Mouse (Mus musculus): ENCODE results near the gene Kirrel3. TPM values are rescaled to one million over a fixed set of nuclear protein-coding genes. Genes with fewer than 3 reads are reported as not detected.

Kirrel3 gene
- total RNA-seq, 1 experiment from 2014 or later, result 1.2 TPM

DNA sequence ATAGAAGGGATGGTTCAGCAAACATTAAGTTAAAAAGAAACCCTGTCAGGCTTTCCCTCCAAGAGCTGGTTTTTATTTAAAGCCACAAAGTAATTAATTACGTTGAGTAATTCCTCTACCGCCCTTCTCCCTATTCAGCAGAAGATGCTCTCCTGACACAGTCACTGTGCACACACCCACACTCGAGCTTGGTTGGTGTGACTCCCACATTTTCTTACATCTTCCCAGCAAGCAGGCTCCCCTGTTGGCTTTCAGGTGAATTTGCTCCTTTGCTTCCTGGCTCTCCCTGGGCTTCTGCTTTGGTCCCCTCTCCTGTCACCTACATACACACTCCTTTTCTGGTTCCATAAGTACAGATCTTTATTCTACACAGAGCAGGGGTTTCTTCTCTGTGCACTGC is 203.7 kb downstream of the Kirrel3 start:
- DNase-seq, result no peak

- DNase-seq, result no peak
Observed at GRCm38 (mm10) chr9:34695646-34696045, 210.0 kb downstream of the Kirrel3 start.

DNA sequence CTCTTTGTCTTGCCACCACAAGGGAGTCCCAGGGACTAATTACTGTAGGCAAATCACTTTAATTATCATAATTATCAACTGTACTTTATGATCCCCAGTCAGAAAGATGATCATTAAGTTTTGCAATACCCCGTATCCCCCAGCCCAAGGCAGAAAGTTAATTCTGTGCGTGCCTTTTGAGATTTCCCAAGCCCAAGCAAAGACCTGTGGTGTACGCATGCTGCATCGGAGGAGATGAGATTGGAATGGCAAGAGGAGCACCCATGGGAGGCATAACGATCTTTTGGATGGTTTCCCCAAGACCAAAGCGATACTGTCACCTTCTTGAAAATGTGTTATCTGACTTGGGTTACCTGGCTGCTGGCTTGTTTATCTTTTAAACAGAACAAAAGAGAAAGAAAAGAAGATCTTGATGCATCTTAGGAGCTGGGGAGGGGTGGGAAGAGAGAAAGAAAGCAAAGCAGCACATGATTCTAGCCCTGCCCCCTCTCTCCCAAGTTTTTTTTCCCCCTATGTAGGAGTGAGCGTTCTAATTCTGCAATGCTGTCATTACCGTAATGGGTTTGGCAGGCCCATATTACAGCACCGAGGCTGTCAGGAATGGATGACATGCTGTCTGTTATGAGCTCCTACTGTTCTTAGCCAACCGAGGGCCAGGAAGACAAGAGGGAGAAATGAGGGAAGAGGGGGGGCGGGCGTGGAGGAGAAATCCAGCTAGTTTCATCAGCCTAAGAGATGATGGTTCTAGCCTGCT is 218.0 kb downstream of the Kirrel3 start:
- no peak for DNase-seq

GRCm38 (mm10) chr9:34704357-34704756 is 218.7 kb downstream of the Kirrel3 start:
- peak; percentile 11 for DNase-seq

- DNase-seq, result no peak
Observed at GRCm38 (mm10) chr9:34706350-34706873, 220.7 kb downstream of the Kirrel3 start.

GRCm38 (mm10) chr9:34708691-34709090 is 223.0 kb downstream of the Kirrel3 start:
- no peak for DNase-seq

DNA sequence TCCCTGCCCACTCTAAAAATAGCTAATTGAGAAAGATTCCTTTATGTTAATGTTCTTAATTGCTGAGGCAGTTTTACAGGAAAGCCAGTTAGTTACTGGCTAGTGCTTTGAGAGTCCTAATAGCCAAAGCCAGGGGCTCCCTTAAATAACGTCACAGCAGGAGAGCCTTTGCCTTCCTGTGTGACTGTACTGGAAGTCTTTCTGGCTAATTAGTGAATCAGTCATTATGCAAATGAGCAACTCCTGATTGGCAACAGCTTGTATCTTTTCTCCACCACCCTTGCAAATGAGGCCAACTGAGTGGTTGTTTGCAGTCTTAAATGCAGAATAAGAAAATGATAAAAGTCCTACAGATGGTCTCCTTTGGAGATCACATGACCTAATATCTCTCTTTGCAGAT is 226.3 kb downstream of the Kirrel3 start:
- DNase-seq, result no peak

DNA sequence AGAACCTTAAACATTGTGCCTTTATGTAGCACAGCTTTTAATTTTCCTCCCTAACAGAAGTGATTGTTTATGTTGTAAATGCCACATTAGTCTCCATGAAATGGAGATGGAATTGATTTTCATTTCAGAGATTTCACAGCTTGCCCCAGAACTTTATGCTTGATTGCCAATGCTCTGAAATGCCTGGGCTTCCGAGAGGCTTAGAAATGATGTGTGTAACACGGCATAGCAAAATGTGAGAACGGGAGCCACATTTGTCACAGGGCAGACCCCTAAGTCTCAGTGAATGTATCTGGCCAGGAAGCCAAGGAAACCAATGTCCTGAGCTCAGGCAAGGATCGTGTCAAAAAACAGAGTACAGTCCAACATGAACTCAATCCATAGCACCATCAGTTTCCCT is 227.3 kb downstream of the Kirrel3 start:
- no peak for DNase-seq

DNA sequence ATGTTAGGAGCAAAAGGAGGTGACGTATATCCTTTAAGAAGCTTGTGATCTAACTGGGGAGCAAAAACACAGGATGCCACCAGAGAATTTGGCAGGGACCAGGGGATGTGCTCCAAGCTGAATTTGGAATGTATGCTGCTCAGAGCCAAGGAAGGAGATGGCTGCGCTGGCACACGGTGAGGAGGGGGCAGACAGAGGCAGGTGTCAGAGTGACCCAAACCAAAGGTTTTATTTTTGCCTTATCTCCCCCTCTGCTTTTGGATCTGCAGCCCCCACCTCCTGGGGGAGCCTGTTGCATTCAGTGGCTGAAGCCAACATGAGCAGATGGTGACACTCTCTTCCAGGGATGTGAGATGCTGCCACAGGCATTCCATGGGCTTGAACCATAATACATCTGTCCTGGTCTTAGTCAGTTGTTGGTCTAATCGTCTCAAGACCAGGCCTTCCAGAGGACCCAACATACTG is 227.8 kb downstream of the Kirrel3 start:
- DNase-seq, result no peak

- DNase-seq, result no peak
Observed at GRCm38 (mm10) chr9:34714996-34715619, 229.4 kb downstream of the Kirrel3 start.

DNA sequence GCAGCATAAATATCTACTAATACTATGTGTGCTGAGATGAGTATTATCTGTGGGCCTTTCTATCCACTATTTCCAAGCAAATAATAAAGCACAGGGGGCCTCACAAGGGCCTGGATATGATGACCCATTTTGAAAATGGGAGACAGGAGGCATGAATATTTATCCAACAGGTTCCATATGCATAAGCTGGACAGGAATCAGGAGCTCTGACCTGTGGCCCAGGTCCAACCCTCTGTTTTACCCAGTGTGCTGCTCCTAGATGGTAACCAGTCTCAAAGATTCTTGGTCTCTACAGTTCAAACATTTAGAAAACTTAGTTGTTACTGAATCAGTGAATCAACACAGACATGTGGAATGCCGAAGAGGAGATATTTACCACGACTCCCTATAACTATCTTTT is 230.8 kb downstream of the Kirrel3 start:
- no peak for DNase-seq

GRCm38 (mm10) chr9:34721478-34722197 is 235.9 kb downstream of the Kirrel3 start:
- DNase-seq, result no peak

GRCm38 (mm10) chr9:34722198-34722550 is 236.5 kb downstream of the Kirrel3 start:
- no peak for DNase-seq

DNA sequence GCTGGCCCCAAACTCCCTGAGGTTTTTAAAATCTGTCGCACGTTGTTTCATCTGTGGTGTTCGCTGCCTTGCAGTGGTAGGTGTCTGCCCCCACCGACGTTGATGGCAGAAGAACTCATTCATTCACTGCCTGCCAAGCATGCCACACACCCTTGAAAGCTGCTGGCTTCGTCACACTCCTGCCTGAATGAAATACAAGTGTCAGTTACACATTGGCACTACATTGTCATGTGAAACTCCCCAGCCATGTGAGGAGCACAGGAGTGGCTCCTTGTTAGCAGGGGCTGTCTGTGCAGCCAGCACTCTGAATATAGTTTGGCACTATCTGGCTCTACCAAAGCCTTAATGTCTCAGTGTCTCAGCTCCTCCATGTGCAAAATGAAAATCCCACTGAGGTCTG is 246.8 kb downstream of the Kirrel3 start:
- no peak for DNase-seq

- DNase-seq, result no peak
Observed at GRCm38 (mm10) chr9:34733579-34733978, 247.9 kb downstream of the Kirrel3 start.

GRCm38 (mm10) chr9:34734991-34735390 is 249.3 kb downstream of the Kirrel3 start:
- DNase-seq, result no peak

DNA sequence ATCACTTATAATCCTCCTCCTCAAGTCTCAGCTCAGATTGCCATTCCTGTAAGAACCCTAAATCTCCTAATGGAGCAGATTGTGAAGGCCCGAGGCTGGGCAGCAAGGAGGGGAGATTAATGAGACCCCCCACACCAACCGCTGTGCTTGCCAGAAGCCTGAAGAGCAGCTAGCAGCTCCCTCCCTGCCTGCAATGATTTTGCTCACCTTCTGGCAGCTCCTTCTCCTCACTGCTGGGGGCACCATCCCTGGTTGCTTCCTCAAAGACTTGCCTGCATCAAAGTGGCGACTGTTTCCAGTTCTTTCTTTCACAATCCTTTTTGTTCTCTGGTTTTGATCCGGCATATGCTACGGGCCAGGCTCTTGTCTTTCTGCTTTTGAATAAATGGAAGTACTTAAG is 253.7 kb downstream of the Kirrel3 start:
- DNase-seq, result no peak

- no peak for DNase-seq
Observed at GRCm38 (mm10) chr9:34740814-34741213, 255.1 kb downstream of the Kirrel3 start.

- DNase-seq, result no peak
Observed at GRCm38 (mm10) chr9:34748003-34748402, 262.3 kb downstream of the Kirrel3 start.

- no peak for DNase-seq
Observed at GRCm38 (mm10) chr9:34749161-34749560, 263.5 kb downstream of the Kirrel3 start.

DNA sequence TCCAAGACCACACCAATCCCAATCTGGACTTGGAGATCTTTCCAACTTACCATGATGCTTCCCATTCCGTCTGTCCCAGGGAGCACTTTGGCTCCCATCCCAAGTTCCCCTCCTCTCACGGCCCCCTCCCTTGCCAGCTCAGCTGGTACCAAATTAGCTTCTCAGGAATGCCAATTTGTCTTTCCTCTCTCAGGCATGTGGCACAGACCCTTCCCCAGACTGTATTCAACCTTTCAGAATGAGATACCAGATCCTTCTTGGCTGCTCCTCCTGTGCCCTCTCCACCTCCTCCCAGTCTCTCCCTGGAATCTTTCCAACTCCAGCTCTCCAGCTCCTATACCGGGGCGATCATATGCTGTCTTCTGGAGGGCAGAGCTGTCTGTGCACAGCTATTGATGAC is 264.2 kb downstream of the Kirrel3 start:
- DNase-seq, result no peak

GRCm38 (mm10) chr9:34750887-34751286 is 265.2 kb downstream of the Kirrel3 start:
- DNase-seq, result no peak

All from adrenal gland, postnatal 14 days (tissue).